Mouse (Mus musculus): ENCODE measurements around the gene Camk2d. TPM values are rescaled to one million over a fixed set of nuclear protein-coding genes. Genes with fewer than 3 reads are reported as not detected.

The Camk2d gene
- total and polyA plus RNA-seq, 3 experiments, result 0.07 to 0.35 TPM; not detected in 1

DNA sequence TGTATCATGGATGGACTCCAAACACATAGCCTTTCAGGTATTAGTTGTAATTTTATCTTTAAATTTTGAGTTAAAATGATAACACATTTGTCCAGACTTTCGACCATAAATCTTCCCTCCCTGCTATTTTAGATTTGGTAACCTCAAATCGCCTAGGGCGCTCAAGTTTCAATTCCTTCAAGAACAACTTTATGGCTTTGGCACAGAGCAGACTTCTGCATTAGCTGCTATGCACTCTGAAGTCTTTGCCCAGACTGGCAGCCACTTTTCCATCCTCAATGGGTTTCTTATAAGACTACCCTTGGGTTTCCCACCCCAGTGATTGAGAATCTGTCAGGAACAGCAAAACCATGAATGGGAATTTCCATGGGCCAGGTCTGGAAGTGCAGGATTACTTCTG, 8.6 kb upstream of the Camk2d start:
- Histone ChIP-seq H3K9ac (ENCODE audit: control insufficient read depth, low read depth, low read length, poor library complexity, severe bottlenecking) (no peak overlapping the region), H3K27me3 (ENCODE audit: control insufficient read depth in 1 of 2, insufficient read depth in 2 of 2, low read length in 2 of 2) (no peaks in the 10 kb centered on the region), H3K36me3 (ENCODE audit: control insufficient read depth in 1 of 2, insufficient read depth in 2 of 2, low read length in 2 of 2) (no peaks in the 10 kb centered on the region), H3K27ac (ENCODE audit: control insufficient read depth, low read depth, low read length) (no peak overlapping the region), H3K9me3 (replicated peaks; ENCODE audit: insufficient read depth, low read length) (no peaks in the 10 kb centered on the region), H3K4me3 (ENCODE audit: control insufficient read depth in 1 of 2, insufficient read depth in 1 of 2, low read depth in 2 of 2, low read length in 2 of 2) (no peak overlapping the region), H3K4me1 (ENCODE audit: control insufficient read depth in 1 of 2, insufficient read depth in 2 of 2, low read length in 2 of 2) (no peaks in the 10 kb centered on the region), H3K79me2 (ENCODE audit: control insufficient read depth, insufficient read depth, low read length, poor library complexity) (no peaks in the 10 kb centered on the region)
- no peak for TF ChIP-seq GABPA (IDR thresholded peaks at IDR 0.05; ENCODE audit: low read depth, low read length)
- no peak for TF ChIP-seq NELFE (IDR thresholded peaks at IDR 0.05; ENCODE audit: low read depth, low read length)
- no peak for TF ChIP-seq UBTF (IDR thresholded peaks at IDR 0.05; ENCODE audit: borderline replicate concordance, insufficient read depth, low read depth, low read length)
- TF ChIP-seq ZNF384 (IDR thresholded peaks at IDR 0.05; ENCODE audit: low read depth, low read length), result no peak
- no peak for TF ChIP-seq POLR2AphosphoS2 (IDR thresholded peaks at IDR 0.05; ENCODE audit: low read length)
- TF ChIP-seq TAL1 (IDR thresholded peaks at IDR 0.05; ENCODE audit: low read length), result no peak
- no peak for TF ChIP-seq ZKSCAN1 (IDR thresholded peaks at IDR 0.05; ENCODE audit: low read depth, low read length)
- no peak for TF ChIP-seq CHD1 (IDR thresholded peaks at IDR 0.05; ENCODE audit: low read depth, low read length)
- TF ChIP-seq POLR2AphosphoS5 (IDR thresholded peaks at IDR 0.05; ENCODE audit: borderline replicate concordance, low read depth, low read length), result no peak
- no peak for TF ChIP-seq MEF2A (IDR thresholded peaks at IDR 0.05; ENCODE audit: extremely low read depth, insufficient replicate concordance, low read depth, low read length, poor library complexity, severe bottlenecking)
- no peak for TF ChIP-seq MAZ (IDR thresholded peaks at IDR 0.05; ENCODE audit: low read depth, low read length)
- TF ChIP-seq HCFC1 (IDR thresholded peaks at IDR 0.05; ENCODE audit: low read depth, low read length), result no peak
- TF ChIP-seq BHLHE40 (IDR thresholded peaks at IDR 0.05; ENCODE audit: borderline replicate concordance, low read depth, low read length), result no peak
- TF ChIP-seq MYC (IDR thresholded peaks at IDR 0.05; ENCODE audit: low read depth, low read length), result no peak
- TF ChIP-seq USF1 (IDR thresholded peaks at IDR 0.05; ENCODE audit: low read depth, low read length), result no peak
- TF ChIP-seq POLR2A (IDR thresholded peaks at IDR 0.05; ENCODE audit: control insufficient read depth in 1 of 2, insufficient read depth in 1 of 2, low read depth in 1 of 2, low read length in 2 of 2, poor library complexity in 1 of 2), result no peak
- TF ChIP-seq CTCF (IDR thresholded peaks at IDR 0.05 in 2 of 3, conservative IDR thresholded peaks at IDR 0.05 in 1 of 3; ENCODE audit: control insufficient read depth in 1 of 3, insufficient read depth in 1 of 3, low read depth in 2 of 3, low read length in 3 of 3, poor library complexity in 1 of 3, severe bottlenecking in 1 of 3), result no peak
- TF ChIP-seq MXI1 (IDR thresholded peaks at IDR 0.05; ENCODE audit: low read depth, low read length), result no peak
- TF ChIP-seq SMC3 (IDR thresholded peaks at IDR 0.05; ENCODE audit: low read depth, low read length), result no peak
- no peak for TF ChIP-seq MAFK (IDR thresholded peaks at IDR 0.05; ENCODE audit: borderline replicate concordance, low read depth, low read length)
- DNase-seq (ENCODE audit: low read depth, low spot score), result no peak

DNA sequence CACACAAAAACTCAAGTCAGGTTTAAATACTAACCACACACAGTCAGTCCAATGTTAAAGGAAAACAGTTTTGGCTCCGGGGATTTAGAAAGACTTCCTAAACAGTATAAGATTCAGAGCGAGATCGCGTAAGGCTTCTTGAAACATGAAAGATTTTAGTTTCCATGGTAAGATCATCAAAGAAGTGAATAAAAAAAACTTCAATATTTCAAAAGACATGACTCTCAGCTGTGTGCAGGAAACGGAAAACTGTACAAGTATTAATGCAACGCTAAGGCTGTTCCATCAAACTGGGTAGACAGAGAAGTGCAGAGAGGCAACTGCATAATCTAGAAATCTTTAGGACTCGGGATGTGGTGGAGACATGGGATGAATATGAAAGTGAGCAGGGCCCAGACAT, 6.5 kb upstream of the Camk2d start:
- H3K27ac ChIP-seq (ENCODE audit: control insufficient read depth, low read depth, low read length), result no peak overlapping the region
- H3K79me2 ChIP-seq (ENCODE audit: control insufficient read depth, insufficient read depth, low read length, poor library complexity), result no peaks in the 10 kb centered on the region
- H3K4me1 ChIP-seq (ENCODE audit: control insufficient read depth in 1 of 2, insufficient read depth in 2 of 2, low read length in 2 of 2), result no peaks in the 10 kb centered on the region
- no peak overlapping the region for H3K9ac ChIP-seq (ENCODE audit: control insufficient read depth, low read depth, low read length, poor library complexity, severe bottlenecking)
- DNase-seq (ENCODE audit: low read depth, low spot score), result no peak
- H3K27me3 ChIP-seq (ENCODE audit: control insufficient read depth in 1 of 2, insufficient read depth in 2 of 2, low read length in 2 of 2), result no peaks in the 10 kb centered on the region
- H3K4me3 ChIP-seq (ENCODE audit: control insufficient read depth in 1 of 2, insufficient read depth in 1 of 2, low read depth in 2 of 2, low read length in 2 of 2), result no peak overlapping the region
- no peaks in the 10 kb centered on the region for H3K9me3 ChIP-seq (replicated peaks; ENCODE audit: insufficient read depth, low read length)
- TF ChIP-seq ZC3H11A (IDR thresholded peaks at IDR 0.05; ENCODE audit: low read depth, low read length) (no peak), E2F4 (IDR thresholded peaks at IDR 0.05; ENCODE audit: borderline replicate concordance, low read depth, low read length) (no peak), TBP (IDR thresholded peaks at IDR 0.05; ENCODE audit: low read depth, low read length) (no peak), TCF12 (IDR thresholded peaks at IDR 0.05; ENCODE audit: low read depth, low read length) (no peak), CHD1 (IDR thresholded peaks at IDR 0.05; ENCODE audit: low read depth, low read length) (no peak), NELFE (IDR thresholded peaks at IDR 0.05; ENCODE audit: low read depth, low read length) (no peak), SMC3 (IDR thresholded peaks at IDR 0.05; ENCODE audit: low read depth, low read length) (no peak), RAD21 (IDR thresholded peaks at IDR 0.05; ENCODE audit: low read depth, low read length) (no peak)
- H3K36me3 ChIP-seq (ENCODE audit: control insufficient read depth in 1 of 2, insufficient read depth in 2 of 2, low read length in 2 of 2), result no peaks in the 10 kb centered on the region

All from MEL (cell line).